Mouse (Mus musculus) hindbrain, embryonic 12.5 days (tissue): ENCODE measurements around the gene Pcare. TPM values are rescaled to one million over a fixed set of nuclear protein-coding genes. Genes with fewer than 3 reads are reported as not detected.

Experiments used
- ATAC-seq: fragments of 200-750 bp; cut with Nextera tagmentation; 2 replicates; pipeline ENCODE4 v1.8.0; 2017; ENCODE audit warnings: moderate TSS enrichment; ENCODE audit not compliant: low FRiP score
- H3K27ac ChIP-seq: fragments of 300-500 bp; sonication (generic); 2 replicates; pipeline ENCODE4 v1.5.1; 2016; ENCODE audit warnings: mild to moderate bottlenecking
- H3K27me3 ChIP-seq: fragments of 300-500 bp; sonication (generic); 2 replicates; pipeline ENCODE4 v1.6.1; 2016; ENCODE audit warnings: mild to moderate bottlenecking
- H3K36me3 ChIP-seq: fragments of 300-500 bp; sonication (generic); 2 replicates; pipeline ENCODE4 v1.6.1; 2016; ENCODE audit warnings: mild to moderate bottlenecking
- H3K4me1 ChIP-seq: fragments of 300-500 bp; sonication (generic); 2 replicates; pipeline ENCODE4 v1.6.1; 2016
- H3K4me2 ChIP-seq: fragments of 300-500 bp; sonication (generic); replicated peaks from 2 replicates; pipeline ENCODE4 v1.6.1; 2016; ENCODE audit warnings: mild to moderate bottlenecking
- H3K4me3 ChIP-seq: fragments of 300-500 bp; sonication (generic); 2 replicates; pipeline ENCODE4 v1.5.1; 2016; ENCODE audit warnings: mild to moderate bottlenecking
- H3K9ac ChIP-seq: fragments of 300-500 bp; sonication (generic); 2 replicates; pipeline ENCODE4 v1.6.1; 2016; ENCODE audit warnings: mild to moderate bottlenecking, moderate library complexity
- H3K9me3 ChIP-seq: fragments of 300-500 bp; sonication (generic); replicated peaks from 2 replicates; pipeline ENCODE4 v1.6.1; 2016; ENCODE audit warnings: mild to moderate bottlenecking
- WGBS: fragments of 180-500 bp; shearing (Covaris S2); methylation state at CpG from one replicate; pipeline ENCODE4 v1.1.7; 2016; 5-methylcytosine and 5-hydroxymethylcytosine counted together
- polyA plus RNA-seq: library from polyadenylated mRNA; unstranded; fragments of >200 nt; fragmentation: Nextera tagmentation; extraction: Ambion mirVana; gene quantifications from 2 replicates; pipeline ENCODE4 v1.2.1, GENCODE M21; 2016

Gene Pcare
- not detected in 2 replicates for polyA plus RNA-seq

- no peak for ATAC-seq
- no peaks in the 10 kb centered on the region for H3K9me3 ChIP-seq
- whole genome bisulfite sequencing, result 76% methylated on average over 10 of the region's 10 CpGs
- no peaks in the 10 kb centered on the region for H3K27me3 ChIP-seq
- H3K36me3 ChIP-seq, result no peaks in the 10 kb centered on the region
- H3K9ac ChIP-seq, result no peak within 1 kb of the TSS
- no peak within 1 kb of the TSS for H3K4me3 ChIP-seq
- no peak within 1 kb of the TSS for H3K27ac ChIP-seq
- no peak within 1 kb of the TSS for H3K4me2 ChIP-seq
- H3K4me1 ChIP-seq, result no peaks in the 10 kb centered on the region
Observed at GRCm38 (mm10) chr17:71752831-71753230, at the start of gene Pcare. Gene Pcare (minus strand): TSS chr17:71752894.

- Histone ChIP-seq H3K9me3 (no peaks in the 10 kb centered on the region), H3K36me3 (peaks cover 12% of the 10 kb centered on the region; the same call in 1 of the 2 replicates), H3K4me2 (no peak overlapping the region), H3K9ac (no peak overlapping the region), H3K4me1 (no peaks in the 10 kb centered on the region), H3K27ac (no peak overlapping the region), H3K27me3 (no peaks in the 10 kb centered on the region), H3K4me3 (no peak overlapping the region)
- 76% methylated on average over 15 of the region's 15 CpGs for WGBS
- no peak for ATAC-seq
Observed at GRCm38 (mm10) chr17:71795521-71796205, 43.0 kb upstream of the Pcare start.

- no peak overlapping the region for H3K9ac ChIP-seq
- no peak overlapping the region for H3K27ac ChIP-seq
- H3K4me2 ChIP-seq, result no peak overlapping the region
- H3K27me3 ChIP-seq, result no peaks in the 10 kb centered on the region
- H3K4me1 ChIP-seq, result no peaks in the 10 kb centered on the region
- peaks cover 3% of the 10 kb centered on the region; the same call in 1 of the 2 replicates for H3K9me3 ChIP-seq
- H3K36me3 ChIP-seq, result peaks cover 12% of the 10 kb centered on the region; the same call in 1 of the 2 replicates
- no peak overlapping the region for H3K4me3 ChIP-seq
- no peak for ATAC-seq
- 90% methylated on average over 4 of the region's 4 CpGs for WGBS
Observed at GRCm38 (mm10) chr17:71791622-71792021, 38.9 kb upstream of the Pcare start.

- Histone ChIP-seq H3K4me1 (no peaks in the 10 kb centered on the region), H3K9me3 (peaks cover 3% of the 10 kb centered on the region; the same call in 1 of the 2 replicates), H3K4me2 (no peak overlapping the region), H3K4me3 (no peak overlapping the region), H3K27me3 (no peaks in the 10 kb centered on the region), H3K36me3 (peaks cover 12% of the 10 kb centered on the region; the same call in 1 of the 2 replicates), H3K9ac (no peak overlapping the region), H3K27ac (no peak overlapping the region)
- 92% methylated on average over 4 of the region's 4 CpGs for WGBS
- ATAC-seq, result no peak
Observed at GRCm38 (mm10) chr17:71791109-71791508, 38.4 kb upstream of the Pcare start.

- 0 out of 2 replicates have a peak, but pooled peaks cover 2% of the 10 kb centered on the region for H3K36me3 ChIP-seq
- H3K4me1 ChIP-seq, result peaks cover 13% of the 10 kb centered on the region
- no peak overlapping the region for H3K4me3 ChIP-seq
- peaks cover 3% of the 10 kb centered on the region; the same call in 1 of the 2 replicates for H3K9me3 ChIP-seq
- no peaks in the 10 kb centered on the region for H3K27me3 ChIP-seq
- no peak overlapping the region for H3K9ac ChIP-seq
- no peak overlapping the region for H3K27ac ChIP-seq
- ATAC-seq, result no peak
- H3K4me2 ChIP-seq, result no peak overlapping the region
Observed at GRCm38 (mm10) chr17:71786456-71786855, 33.8 kb upstream of the Pcare start.

GRCm38 (mm10) chr17:71783366-71783735, 30.7 kb upstream of the Pcare start:
- peaks cover 5% of the 10 kb centered on the region; the same call in 1 of the 2 replicates for H3K9me3 ChIP-seq
- H3K27ac ChIP-seq, result no peak overlapping the region
- 0 out of 2 replicates have a peak, but pooled peaks cover 5% of the 10 kb centered on the region for H3K27me3 ChIP-seq
- 0 out of 2 replicates have a peak, but pooled peaks have one; percentile 3 for ATAC-seq
- peak overlapping the region; percentile 94 for H3K4me3 ChIP-seq
- peaks cover 13% of the 10 kb centered on the region for H3K4me1 ChIP-seq
- WGBS, result 11% methylated on average over 10 of the region's 10 CpGs
- H3K4me2 ChIP-seq, result peak overlapping the region; percentile 76
- peak overlapping the region; percentile 92 for H3K9ac ChIP-seq
- H3K36me3 ChIP-seq, result no peaks in the 10 kb centered on the region

- Histone ChIP-seq H3K4me2 (peak overlapping the region; percentile 76), H3K4me3 (peak overlapping the region; percentile 94), H3K27me3 (0 out of 2 replicates have a peak, but pooled peaks cover 5% of the 10 kb centered on the region), H3K4me1 (peaks cover 13% of the 10 kb centered on the region), H3K27ac (no peak overlapping the region; the same call in 1 of the 2 replicates), H3K9ac (peak overlapping the region; percentile 92), H3K9me3 (0 out of 2 replicates have a peak, but pooled peaks cover 3% of the 10 kb centered on the region), H3K36me3 (no peaks in the 10 kb centered on the region)
- ATAC-seq, result peak; percentile 82
- under 1% methylated on average over 47 of the region's 59 CpGs for WGBS
Observed at GRCm38 (mm10) chr17:71782699-71783365, 30.1 kb upstream of the Pcare start.

GRCm38 (mm10) chr17:71782242-71782698, 29.6 kb upstream of the Pcare start:
- no peak overlapping the region; the same call in 1 of the 2 replicates for H3K27ac ChIP-seq
- H3K9me3 ChIP-seq, result 0 out of 2 replicates have a peak, but pooled peaks cover 3% of the 10 kb centered on the region
- peak overlapping the region; percentile 76 for H3K4me2 ChIP-seq
- H3K27me3 ChIP-seq, result 0 out of 2 replicates have a peak, but pooled peaks cover 5% of the 10 kb centered on the region
- no peaks in the 10 kb centered on the region for H3K36me3 ChIP-seq
- 2% methylated on average over 27 of the region's 29 CpGs for WGBS
- peak; percentile 91 for ATAC-seq
- H3K4me3 ChIP-seq, result peak overlapping the region; percentile 94
- H3K9ac ChIP-seq, result peak overlapping the region; percentile 92
- H3K4me1 ChIP-seq, result peaks cover 13% of the 10 kb centered on the region

- WGBS, result 89% methylated on average over 4 of the region's 4 CpGs
- H3K4me2 ChIP-seq, result no peak overlapping the region
- no peak overlapping the region for H3K9ac ChIP-seq
- H3K4me1 ChIP-seq, result peaks cover 13% of the 10 kb centered on the region
- H3K4me3 ChIP-seq, result no peak overlapping the region
- H3K36me3 ChIP-seq, result no peaks in the 10 kb centered on the region
- no peak for ATAC-seq
- no peak overlapping the region for H3K27ac ChIP-seq
- 0 out of 2 replicates have a peak, but pooled peaks cover 3% of the 10 kb centered on the region for H3K9me3 ChIP-seq
- H3K27me3 ChIP-seq, result 0 out of 2 replicates have a peak, but pooled peaks cover 5% of the 10 kb centered on the region
Observed at GRCm38 (mm10) chr17:71780945-71781344, 28.3 kb upstream of the Pcare start.

- Histone ChIP-seq H3K4me1 (peaks cover 13% of the 10 kb centered on the region), H3K4me2 (no peak overlapping the region), H3K4me3 (no peak overlapping the region), H3K27me3 (0 out of 2 replicates have a peak, but pooled peaks cover 5% of the 10 kb centered on the region), H3K9ac (no peak overlapping the region), H3K36me3 (no peaks in the 10 kb centered on the region), H3K27ac (no peak overlapping the region), H3K9me3 (0 out of 2 replicates have a peak, but pooled peaks cover 3% of the 10 kb centered on the region)
- 94% methylated on average over 2 of the region's 2 CpGs for WGBS
- no peak for ATAC-seq
Observed at GRCm38 (mm10) chr17:71780490-71780889, 27.8 kb upstream of the Pcare start.

- 70% methylated on average over 3 of the region's 3 CpGs for WGBS
- Histone ChIP-seq H3K4me2 (no peak overlapping the region), H3K36me3 (no peaks in the 10 kb centered on the region), H3K27ac (no peak overlapping the region), H3K9me3 (0 out of 2 replicates have a peak, but pooled peaks cover 3% of the 10 kb centered on the region), H3K4me3 (no peak overlapping the region), H3K9ac (no peak overlapping the region), H3K27me3 (0 out of 2 replicates have a peak, but pooled peaks cover 5% of the 10 kb centered on the region), H3K4me1 (peaks cover 11% of the 10 kb centered on the region)
- ATAC-seq, result no peak
Observed at GRCm38 (mm10) chr17:71778696-71779095, 26.0 kb upstream of the Pcare start.

- Histone ChIP-seq H3K4me1 (no peaks in the 10 kb centered on the region), H3K9me3 (0 out of 2 replicates have a peak, but pooled peaks cover 3% of the 10 kb centered on the region), H3K36me3 (no peaks in the 10 kb centered on the region), H3K4me2 (no peak overlapping the region), H3K4me3 (no peak overlapping the region), H3K9ac (no peak overlapping the region), H3K27ac (no peak overlapping the region), H3K27me3 (no peaks in the 10 kb centered on the region)
- no peak for ATAC-seq
- 80% methylated on average over 4 of the region's 4 CpGs for WGBS
Observed at GRCm38 (mm10) chr17:71775279-71775678, 22.6 kb upstream of the Pcare start.
